Mouse (Mus musculus) limb, embryonic 13.5 days (tissue): Measurements from ENCODE around the gene Myo16. TPM values are rescaled to one million over a fixed set of nuclear protein-coding genes. Genes with fewer than 3 reads are reported as not detected.

Experiments
- ATAC-seq: fragments of 200-750 bp; cut with Nextera tagmentation; 2 replicates; pipeline ENCODE4 v1.8.0; 2017; ENCODE audit warnings: low read depth, moderate number of reproducible peaks, moderate TSS enrichment; ENCODE audit not compliant: low FRiP score
- H3K27ac ChIP-seq: fragments of 300-500 bp; sonication (generic); 2 replicates; pipeline ENCODE4 v1.5.1; 2015; ENCODE audit warnings: inconsistent platforms, mild to moderate bottlenecking, moderate library complexity
- H3K27me3 ChIP-seq: fragments of 300-500 bp; sonication (generic); 2 replicates; pipeline ENCODE4 v1.6.1; 2015; ENCODE audit warnings: mild to moderate bottlenecking, inconsistent platforms
- H3K36me3 ChIP-seq: fragments of 300-500 bp; sonication (generic); 2 replicates; pipeline ENCODE4 v1.6.1; 2015; ENCODE audit warnings: inconsistent platforms, mild to moderate bottlenecking, moderate library complexity
- H3K4me1 ChIP-seq: fragments of 300-500 bp; sonication (generic); 2 replicates; pipeline ENCODE4 v1.6.1; 2015; ENCODE audit warnings: inconsistent platforms
- H3K4me2 ChIP-seq: fragments of 300-500 bp; sonication (generic); replicated peaks from 2 replicates; pipeline ENCODE4 v1.6.1; 2015; ENCODE audit warnings: inconsistent platforms, mild to moderate bottlenecking, moderate library complexity
- H3K4me3 ChIP-seq: fragments of 300-500 bp; sonication (generic); 2 replicates; pipeline ENCODE4 v1.5.1; 2015; ENCODE audit warnings: moderate library complexity, mild to moderate bottlenecking, inconsistent platforms
- H3K9ac ChIP-seq: fragments of 300-500 bp; sonication (generic); 2 replicates; pipeline ENCODE4 v1.6.1; 2015; ENCODE audit warnings: mild to moderate bottlenecking, inconsistent platforms
- H3K9me3 ChIP-seq: fragments of 300-500 bp; sonication (generic); 2 replicates; pipeline ENCODE4 v1.6.1; 2016; ENCODE audit warnings: inconsistent platforms
- WGBS: fragments of 180-500 bp; shearing (Covaris S2); methylation state at CpG from one replicate; pipeline ENCODE4 v1.1.7; 2015; 5-methylcytosine and 5-hydroxymethylcytosine counted together
- polyA plus RNA-seq: library from polyadenylated mRNA; unstranded; fragments of >200 nt; fragmentation: Nextera tagmentation; extraction: Ambion mirVana; gene quantifications from 2 replicates; pipeline ENCODE4 v1.2.1, GENCODE M21; 2015

The Myo16 gene
- polyA plus RNA-seq, 1 experiment from 2014 or later: 0.70 TPM

- Histone ChIP-seq H3K4me2 (no peak overlapping the region), H3K9me3 (no peaks in the 10 kb centered on the region), H3K4me1 (no peaks in the 10 kb centered on the region), H3K9ac (no peak overlapping the region), H3K36me3 (no peaks in the 10 kb centered on the region), H3K4me3 (no peak overlapping the region), H3K27ac (no peak overlapping the region), H3K27me3 (0 out of 2 replicates have a peak, but pooled peaks cover 3% of the 10 kb centered on the region)
- no peak for ATAC-seq
- WGBS: 61% methylated on average over 3 of the region's 3 CpGs
Measured at GRCm38 (mm10) chr8:10243344-10243743, 89.6 kb downstream of the Myo16 start.

GRCm38 (mm10) chr8:10249156-10249555 is 95.4 kb downstream of the Myo16 start:
- ATAC-seq: peak; percentile 54; the same call in 1 of the 2 replicates
- Histone ChIP-seq H3K4me3 (peak overlapping the region; percentile 13), H3K27me3 (peaks cover 19% of the 10 kb centered on the region), H3K4me2 (peak overlapping the region; percentile 42), H3K4me1 (peaks cover 9% of the 10 kb centered on the region; the same call in 1 of the 2 replicates), H3K9ac (no peak overlapping the region), H3K36me3 (no peaks in the 10 kb centered on the region), H3K27ac (no peak overlapping the region), H3K9me3 (no peaks in the 10 kb centered on the region)
- 2% methylated on average over 15 of the region's 15 CpGs for WGBS

- H3K4me3 ChIP-seq: no peak overlapping the region
- no peaks in the 10 kb centered on the region for H3K9me3 ChIP-seq
- H3K4me1 ChIP-seq: no peaks in the 10 kb centered on the region
- no peak for ATAC-seq
- no peaks in the 10 kb centered on the region for H3K36me3 ChIP-seq
- no peak overlapping the region for H3K27ac ChIP-seq
- H3K27me3 ChIP-seq: no peaks in the 10 kb centered on the region
- 62% methylated on average over 2 of the region's 2 CpGs for WGBS
- H3K4me2 ChIP-seq: no peak overlapping the region
- H3K9ac ChIP-seq: no peak overlapping the region
Measured at GRCm38 (mm10) chr8:10255741-10256140, 102.0 kb downstream of the Myo16 start.

GRCm38 (mm10) chr8:10256563-10256962 is 102.9 kb downstream of the Myo16 start:
- Histone ChIP-seq H3K4me3 (no peak overlapping the region), H3K9me3 (no peaks in the 10 kb centered on the region), H3K27me3 (no peaks in the 10 kb centered on the region), H3K9ac (no peak overlapping the region), H3K27ac (no peak overlapping the region), H3K4me1 (no peaks in the 10 kb centered on the region), H3K36me3 (no peaks in the 10 kb centered on the region), H3K4me2 (no peak overlapping the region)
- ATAC-seq: no peak
- 87% methylated on average over 3 of the region's 3 CpGs for WGBS

- no peak overlapping the region for H3K4me3 ChIP-seq
- ATAC-seq: no peak
- 89% methylated on average over 4 of the region's 4 CpGs for WGBS
- no peak overlapping the region for H3K4me2 ChIP-seq
- H3K4me1 ChIP-seq: no peaks in the 10 kb centered on the region
- no peak overlapping the region for H3K27ac ChIP-seq
- no peak overlapping the region for H3K9ac ChIP-seq
- no peaks in the 10 kb centered on the region for H3K27me3 ChIP-seq
- no peaks in the 10 kb centered on the region for H3K9me3 ChIP-seq
- H3K36me3 ChIP-seq: no peaks in the 10 kb centered on the region
Measured at GRCm38 (mm10) chr8:10270094-10270493, 116.4 kb downstream of the Myo16 start.

GRCm38 (mm10) chr8:10292600-10292999 is 138.9 kb downstream of the Myo16 start:
- H3K4me3 ChIP-seq: no peak overlapping the region
- H3K27me3 ChIP-seq: no peaks in the 10 kb centered on the region
- no peak overlapping the region for H3K9ac ChIP-seq
- ATAC-seq: no peak
- no peak overlapping the region for H3K4me2 ChIP-seq
- WGBS: 59% methylated on average over 4 of the region's 4 CpGs
- H3K27ac ChIP-seq: no peak overlapping the region
- H3K9me3 ChIP-seq: no peaks in the 10 kb centered on the region
- H3K36me3 ChIP-seq: no peaks in the 10 kb centered on the region
- no peaks in the 10 kb centered on the region for H3K4me1 ChIP-seq

GRCm38 (mm10) chr8:10300797-10301196 is 147.1 kb downstream of the Myo16 start:
- no peaks in the 10 kb centered on the region for H3K4me1 ChIP-seq
- H3K27ac ChIP-seq: no peak overlapping the region
- WGBS: 61% methylated on average over 3 of the region's 3 CpGs
- no peak overlapping the region for H3K9ac ChIP-seq
- no peak overlapping the region for H3K4me2 ChIP-seq
- no peaks in the 10 kb centered on the region for H3K9me3 ChIP-seq
- ATAC-seq: no peak
- H3K27me3 ChIP-seq: no peaks in the 10 kb centered on the region
- no peak overlapping the region for H3K4me3 ChIP-seq
- no peaks in the 10 kb centered on the region for H3K36me3 ChIP-seq

GRCm38 (mm10) chr8:10303061-10303460 is 149.3 kb downstream of the Myo16 start:
- 69% methylated on average over 4 of the region's 4 CpGs for WGBS
- Histone ChIP-seq H3K27ac (no peak overlapping the region), H3K27me3 (no peaks in the 10 kb centered on the region), H3K9ac (no peak overlapping the region), H3K9me3 (no peaks in the 10 kb centered on the region), H3K4me2 (no peak overlapping the region), H3K4me3 (no peak overlapping the region), H3K4me1 (no peaks in the 10 kb centered on the region; the same call in 1 of the 2 replicates), H3K36me3 (no peaks in the 10 kb centered on the region)
- no peak for ATAC-seq

GRCm38 (mm10) chr8:10303992-10304391 is 150.3 kb downstream of the Myo16 start:
- Histone ChIP-seq H3K9me3 (no peaks in the 10 kb centered on the region), H3K27ac (no peak overlapping the region), H3K4me1 (no peaks in the 10 kb centered on the region; the same call in 1 of the 2 replicates), H3K4me3 (no peak overlapping the region), H3K9ac (no peak overlapping the region), H3K4me2 (no peak overlapping the region), H3K27me3 (no peaks in the 10 kb centered on the region), H3K36me3 (no peaks in the 10 kb centered on the region)
- 73% methylated on average over 3 of the region's 3 CpGs for WGBS
- no peak for ATAC-seq

- H3K9ac ChIP-seq: no peak overlapping the region
- WGBS: 77% methylated on average over 1 of the region's 1 CpGs
- no peak overlapping the region for H3K4me2 ChIP-seq
- no peaks in the 10 kb centered on the region; the same call in 1 of the 2 replicates for H3K4me1 ChIP-seq
- H3K27me3 ChIP-seq: no peaks in the 10 kb centered on the region
- no peaks in the 10 kb centered on the region for H3K36me3 ChIP-seq
- H3K4me3 ChIP-seq: no peak overlapping the region
- no peak overlapping the region for H3K27ac ChIP-seq
- no peaks in the 10 kb centered on the region for H3K9me3 ChIP-seq
- no peak for ATAC-seq
Measured at GRCm38 (mm10) chr8:10304721-10305120, 151.0 kb downstream of the Myo16 start.

- Histone ChIP-seq H3K9me3 (no peaks in the 10 kb centered on the region), H3K27me3 (no peaks in the 10 kb centered on the region), H3K9ac (no peak overlapping the region), H3K36me3 (no peaks in the 10 kb centered on the region), H3K27ac (no peak overlapping the region), H3K4me1 (no peaks in the 10 kb centered on the region; the same call in 1 of the 2 replicates), H3K4me3 (no peak overlapping the region), H3K4me2 (no peak overlapping the region)
- no peak for ATAC-seq
- 27% methylated on average over 6 of the region's 6 CpGs for WGBS
Measured at GRCm38 (mm10) chr8:10307345-10307744, 153.6 kb downstream of the Myo16 start.

GRCm38 (mm10) chr8:10307770-10308476 is 154.2 kb downstream of the Myo16 start:
- ATAC-seq: no peak
- no peaks in the 10 kb centered on the region for H3K36me3 ChIP-seq
- no peak overlapping the region for H3K4me2 ChIP-seq
- H3K27me3 ChIP-seq: no peaks in the 10 kb centered on the region
- no peaks in the 10 kb centered on the region; the same call in 1 of the 2 replicates for H3K4me1 ChIP-seq
- no peak overlapping the region for H3K9ac ChIP-seq
- 32% methylated on average over 12 of the region's 12 CpGs for WGBS
- no peak overlapping the region for H3K4me3 ChIP-seq
- H3K9me3 ChIP-seq: no peaks in the 10 kb centered on the region
- H3K27ac ChIP-seq: no peak overlapping the region

GRCm38 (mm10) chr8:10310470-10310869 is 156.8 kb downstream of the Myo16 start:
- Histone ChIP-seq H3K4me1 (no peaks in the 10 kb centered on the region; the same call in 1 of the 2 replicates), H3K4me3 (no peak overlapping the region), H3K27ac (no peak overlapping the region), H3K9me3 (no peaks in the 10 kb centered on the region), H3K4me2 (no peak overlapping the region), H3K27me3 (no peaks in the 10 kb centered on the region), H3K9ac (no peak overlapping the region), H3K36me3 (no peaks in the 10 kb centered on the region)
- no peak for ATAC-seq
- WGBS: 91% methylated on average over 2 of the region's 2 CpGs
